ENCODE assay signal across 8 mouse cellular contexts in the genomic region with DNA sequence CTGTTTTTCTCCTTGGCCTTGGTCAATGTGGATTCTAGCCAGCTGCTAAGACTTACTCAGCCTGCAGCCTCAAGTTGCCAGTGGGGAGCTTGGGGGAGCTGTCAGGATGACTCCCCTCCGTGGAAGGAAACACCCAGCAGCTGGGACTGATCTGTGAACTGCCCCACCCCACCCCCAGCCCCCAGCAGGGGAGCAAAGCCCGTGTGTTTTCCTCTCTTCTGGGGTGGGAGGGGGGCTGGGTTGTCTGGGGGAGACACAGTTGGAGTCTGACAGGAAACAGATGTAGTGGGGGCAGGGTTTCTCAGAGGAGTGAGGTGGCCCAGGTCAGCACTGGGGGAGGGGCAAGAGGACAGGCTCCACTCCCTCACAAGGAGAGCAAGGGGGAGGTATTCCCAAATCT. TPM values are rescaled to one million over a fixed set of nuclear protein-coding genes. Genes with fewer than 3 reads are reported as not detected.
DNase-seq lines count a peak whose midpoint lies in the region; ATAC-seq and TF ChIP-seq lines count a peak whose summit lies in the region.

No protein-coding gene starts in this region.

- peak overlapping the region; percentile 34; the same call in 1 of the 2 replicates for H3K27ac ChIP-seq in spleen, adult 2 months (ENCODE audit: insufficient read depth, low read length)
- peak overlapping the region; percentile 61; the same call in 1 of the 2 replicates for H3K27ac ChIP-seq in limb, embryonic 11.5 days (replicated peaks; ENCODE audit: low read depth, low read length)
- peak overlapping the region; percentile 100 for H3K27ac ChIP-seq in thymus, adult 2 months (ENCODE audit: control insufficient read depth, insufficient read depth, low read length)

- H3K27me3 ChIP-seq in spleen, adult 2 months (ENCODE audit: control insufficient read depth, insufficient read depth, low read length): no peaks in the 10 kb centered on the region
- no peaks in the 10 kb centered on the region for H3K27me3 ChIP-seq in limb, embryonic 11.5 days (ENCODE audit: control insufficient read depth, insufficient read depth, low read length)
- H3K27me3 ChIP-seq in thymus, adult 2 months (ENCODE audit: control insufficient read depth, insufficient read depth, low read length): no peaks in the 10 kb centered on the region

- no peaks in the 10 kb centered on the region for H3K9me3 ChIP-seq in limb, embryonic 11.5 days (ENCODE audit: control insufficient read depth, low read length)

- no peak for DNase-seq in spleen, adult 2 months (ENCODE audit: low read depth in 1 of 2, low spot score in 2 of 2)
- DNase-seq in spleen, postnatal 14 days (ENCODE audit: low spot score in 2 of 2): no peak
- peak; percentile 74 to 82 for DNase-seq in heart, adult 18-20 months
- peak; percentile 78 for DNase-seq in limb, embryonic 11.5 days (ENCODE audit: low spot score)
- peak; percentile 81 for DNase-seq in thymus, adult 2 months
- no peak for DNase-seq in adrenal gland, adult (ENCODE audit: inconsistent age in 2 of 2, low spot score in 1 of 2)
- DNase-seq in cerebellum, postnatal 4 days (ENCODE audit: low spot score in 2 of 2): no peak
- DNase-seq in adrenal gland, postnatal 25 days: no peak

- H3K4me2 ChIP-seq in limb, embryonic 11.5 days (ENCODE audit: low read depth, severe bottlenecking): no peak overlapping the region

- H3K4me1 ChIP-seq in spleen, adult 2 months (ENCODE audit: control insufficient read depth, insufficient read depth, insufficient read length): peaks cover 24% of the 10 kb centered on the region
- H3K4me1 ChIP-seq in limb, embryonic 11.5 days (ENCODE audit: control insufficient read depth, insufficient read depth, low read length): peaks cover 26% of the 10 kb centered on the region
- peaks cover 55% of the 10 kb centered on the region for H3K4me1 ChIP-seq in thymus, adult 2 months (replicated peaks; ENCODE audit: control insufficient read depth, insufficient read depth, low read length)

- no peak for TF ChIP-seq CTCF in spleen, adult 2 months (IDR thresholded peaks at IDR 0.05; ENCODE audit: extremely low read depth, insufficient read depth, insufficient read length, insufficient replicate concordance)
- no peak for TF ChIP-seq CTCF in thymus, adult 2 months (IDR thresholded peaks at IDR 0.05; ENCODE audit: borderline replicate concordance, control insufficient read depth, extremely low read depth, insufficient read depth, low read length, poor library complexity)

- 0 out of 2 replicates have a peak, but pooled peaks cover 2% of the 10 kb centered on the region for H3K36me3 ChIP-seq in spleen, adult 2 months (ENCODE audit: control insufficient read depth, insufficient read depth, low read length)
- no peaks in the 10 kb centered on the region for H3K36me3 ChIP-seq in limb, embryonic 11.5 days (ENCODE audit: control insufficient read depth, insufficient read depth, low read length)
- no peaks in the 10 kb centered on the region for H3K36me3 ChIP-seq in thymus, adult 2 months (ENCODE audit: control insufficient read depth, insufficient read depth, low read length)

- peak; percentile 85 for ATAC-seq in limb, embryonic 11.5 days (ENCODE audit: insufficient number of reproducible peaks, low FRiP score, low TSS enrichment, low read depth)

- H3K9ac ChIP-seq in limb, embryonic 11.5 days (ENCODE audit: low read length): no peak overlapping the region

- H3K4me3 ChIP-seq in spleen, adult 2 months (ENCODE audit: extremely low read depth, insufficient read depth, insufficient read length): no peak overlapping the region
- no peak overlapping the region for H3K4me3 ChIP-seq in limb, embryonic 11.5 days (ENCODE audit: low read depth, low read length)
- H3K4me3 ChIP-seq in thymus, adult 2 months (ENCODE audit: control insufficient read depth, insufficient read depth, low read length): peak overlapping the region; percentile 49

- no peak for TF ChIP-seq POLR2A in spleen, adult 2 months (IDR thresholded peaks at IDR 0.05; ENCODE audit: low read depth, low read length)
- no peak for TF ChIP-seq POLR2A in thymus, adult 2 months (IDR thresholded peaks at IDR 0.05; ENCODE audit: control insufficient read depth, extremely low read depth, insufficient read depth, low read length, poor library complexity)

- WGBS in spleen, adult 2 months: 3% methylated on average over 2 of the region's 2 CpGs
- WGBS in limb, embryonic 11.5 days: 0% methylated on average over 2 of the region's 2 CpGs
- 0% methylated on average over 2 of the region's 2 CpGs for WGBS in thymus, adult 2 months

RNA-seq across cellular contexts. Expression of a gene that starts 24.5 kb away (rescaled TPM):
- 50.4 and 68.4 TPM in 2 replicates for polyA plus RNA-seq in spleen, adult 2 months (2012; rRNA removed)
- 100 to 1,000 TPM; 287 to 306 TPM for total RNA-seq in heart, adult 18-20 months (2021)
- 47.4 and 50.9 TPM in 2 replicates for polyA plus RNA-seq in limb, embryonic 11.5 days (2014; fragmentation: Nextera tagmentation; extraction: Ambion mirVana)
- 105 and 108 TPM in 2 replicates for polyA plus RNA-seq in thymus, adult 2 months (2012; rRNA removed)
- total RNA-seq in adrenal gland, postnatal 25 days (2021): 29.4 and 35.9 TPM in 2 replicates

RNA-seq across cellular contexts. Expression of a gene that starts 50.4 kb away (rescaled TPM):
- 14.9 and 17.4 TPM in 2 replicates for polyA plus RNA-seq in spleen, adult 2 months (2012; rRNA removed)
- 10 to 100 TPM; 33.9 to 34.9 TPM for total RNA-seq in heart, adult 18-20 months (2021)
- polyA plus RNA-seq in limb, embryonic 11.5 days (2014; fragmentation: Nextera tagmentation; extraction: Ambion mirVana): 19.5 and 21.8 TPM in 2 replicates
- polyA plus RNA-seq in thymus, adult 2 months (2012; rRNA removed): 26.2 and 28.9 TPM in 2 replicates
- 16.2 and 18.4 TPM in 2 replicates for total RNA-seq in adrenal gland, postnatal 25 days (2021)

Comparison
In these comparisons a context has a peak if more than half of its experiments do, and no peak if none do; other contexts are left out.
1. DNase-seq: peak in heart, adult 18-20 months (2 of 2), limb, embryonic 11.5 days (single experiment) and thymus, adult 2 months (single experiment); none in spleen, adult 2 months (0 of 2), spleen, postnatal 14 days (0 of 2), adrenal gland, adult (0 of 2), cerebellum, postnatal 4 days (0 of 2) and adrenal gland, postnatal 25 days (single experiment).
2. H3K27ac ChIP-seq: peak in every context shown above with its lines; median percentile 100 in thymus, adult 2 months; 61 in limb, embryonic 11.5 days; 34 in spleen, adult 2 months.